Mouse (Mus musculus) G1E (cell line): ENCODE results near the gene Mfsd14a.

Experiments used
- CTCF ChIP-seq: IDR thresholded peaks from 2 replicates; pipeline ENCODE4 v1.5.1; 2012; ENCODE audit warnings: low read depth, low read length, inconsistent platforms, mixed read lengths
- GATA1 ChIP-seq: IDR thresholded peaks from 2 replicates; pipeline ENCODE4 v1.6.1; 2012; ENCODE audit warnings: borderline replicate concordance, low read length, inconsistent platforms, mixed read lengths
- GATA2 ChIP-seq: IDR thresholded peaks from 2 replicates; pipeline ENCODE4 v1.6.1; 2012; ENCODE audit warnings: low read depth, low read length, inconsistent platforms, borderline replicate concordance
- TAL1 ChIP-seq: conservative IDR thresholded peaks from 2 replicates; pipeline ENCODE4 v1.6.1; 2012; ENCODE audit warnings: low read depth, low read length, inconsistent platforms, mixed read lengths

DNA sequence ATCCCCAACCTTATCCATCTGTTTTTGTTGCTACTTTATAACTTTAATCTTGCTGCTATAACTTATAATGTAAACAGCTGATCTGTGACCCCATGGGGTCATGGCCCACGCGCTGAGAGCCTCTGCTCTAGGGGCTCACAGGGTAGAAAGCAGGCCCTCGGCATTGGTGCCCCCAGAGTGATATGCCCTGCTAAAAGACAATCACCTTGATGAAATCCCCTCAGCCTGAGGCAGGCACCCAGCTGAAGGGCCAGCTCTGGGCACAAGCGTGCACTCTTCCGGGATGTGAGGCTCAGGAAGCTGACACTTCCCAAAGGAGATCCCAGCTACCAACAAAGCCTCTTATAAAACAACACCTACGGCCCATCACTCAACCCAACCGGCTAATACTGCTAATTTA is 23.9 kb downstream of the Mfsd14a start:
- TF ChIP-seq CTCF (no peak), GATA1 (no peak), TAL1 (no peak), GATA2 (no peak)
